Mouse (Mus musculus): ENCODE data around the gene Gm20388. TPM values are rescaled to one million over a fixed set of nuclear protein-coding genes. Genes with fewer than 3 reads are reported as not detected.
A peak's percentile ranks its signal among the peaks of the same experiment; 100 is the strongest.
"Not testable (repeated sequence)": the region's sequence is repeated elsewhere in the genome, so short reads cannot be mapped to it uniquely, and the experiment has no call there.

Gm20388 gene
- polyA plus RNA-seq, 1 experiment from 2014 or later = not detected

GRCm38 (mm10) chr8:122319045-122319707 is 2408.5 kb downstream of the Gm20388 start:
- WGBS = 47% methylated on average over 11 of the region's 11 CpGs
- ATAC-seq (ENCODE audit: low read depth) = no peak
- no peaks in the 10 kb centered on the region for H3K36me3 ChIP-seq (ENCODE audit: control insufficient read depth, insufficient read depth, low read length)
- no peak overlapping the region for H3K9ac ChIP-seq (ENCODE audit: low read length)
- no peaks in the 10 kb centered on the region for H3K9me3 ChIP-seq (ENCODE audit: control insufficient read depth, low read length)
- no peak overlapping the region for H3K4me3 ChIP-seq (ENCODE audit: low read length)
- H3K4me2 ChIP-seq (ENCODE audit: low read depth, low read length) = no peak overlapping the region
- H3K27ac ChIP-seq (ENCODE audit: low read length) = no peak overlapping the region
- H3K27me3 ChIP-seq (ENCODE audit: control insufficient read depth, insufficient read depth, low read depth, low read length) = no peaks in the 10 kb centered on the region
- peaks cover 17% of the 10 kb centered on the region for H3K4me1 ChIP-seq (replicated peaks; ENCODE audit: control insufficient read depth, insufficient read depth, low read length)

GRCm38 (mm10) chr8:122319708-122320075 is 2409.1 kb downstream of the Gm20388 start:
- no peak overlapping the region for H3K9ac ChIP-seq (ENCODE audit: low read length)
- no peak for ATAC-seq (ENCODE audit: low read depth)
- 60% methylated on average over 7 of the region's 7 CpGs for WGBS
- no peaks in the 10 kb centered on the region for H3K9me3 ChIP-seq (ENCODE audit: control insufficient read depth, low read length)
- no peak overlapping the region for H3K4me2 ChIP-seq (ENCODE audit: low read depth, low read length)
- H3K4me1 ChIP-seq (replicated peaks; ENCODE audit: control insufficient read depth, insufficient read depth, low read length) = peaks cover 19% of the 10 kb centered on the region
- H3K27ac ChIP-seq (ENCODE audit: low read length) = no peak overlapping the region
- no peak overlapping the region for H3K4me3 ChIP-seq (ENCODE audit: low read length)
- no peaks in the 10 kb centered on the region for H3K36me3 ChIP-seq (ENCODE audit: control insufficient read depth, insufficient read depth, low read length)
- H3K27me3 ChIP-seq (ENCODE audit: control insufficient read depth, insufficient read depth, low read depth, low read length) = no peaks in the 10 kb centered on the region

GRCm38 (mm10) chr8:122320541-122320940 is 2409.9 kb downstream of the Gm20388 start:
- Histone ChIP-seq H3K36me3 (ENCODE audit: control insufficient read depth, insufficient read depth, low read length) (peaks cover 2% of the 10 kb centered on the region; the same call in 1 of the 2 replicates), H3K4me1 (replicated peaks; ENCODE audit: control insufficient read depth, insufficient read depth, low read length) (peaks cover 26% of the 10 kb centered on the region), H3K27ac (ENCODE audit: low read length) (no peak overlapping the region), H3K4me3 (ENCODE audit: low read length) (no peak overlapping the region), H3K9me3 (ENCODE audit: control insufficient read depth, low read length) (no peaks in the 10 kb centered on the region), H3K27me3 (ENCODE audit: control insufficient read depth, insufficient read depth, low read depth, low read length) (no peaks in the 10 kb centered on the region), H3K9ac (ENCODE audit: low read length) (no peak overlapping the region), H3K4me2 (ENCODE audit: low read depth, low read length) (no peak overlapping the region)
- WGBS = 43% methylated on average over 3 of the region's 3 CpGs
- no peak for ATAC-seq (ENCODE audit: low read depth)

GRCm38 (mm10) chr8:122321455-122321921 is 2410.8 kb downstream of the Gm20388 start:
- Histone ChIP-seq H3K9ac (ENCODE audit: low read length) (no peak overlapping the region), H3K4me2 (ENCODE audit: low read depth, low read length) (no peak overlapping the region), H3K27ac (ENCODE audit: low read length) (no peak overlapping the region), H3K4me1 (replicated peaks; ENCODE audit: control insufficient read depth, insufficient read depth, low read length) (peaks cover 31% of the 10 kb centered on the region), H3K4me3 (ENCODE audit: low read length) (no peak overlapping the region), H3K36me3 (ENCODE audit: control insufficient read depth, insufficient read depth, low read length) (peaks cover 2% of the 10 kb centered on the region; the same call in 1 of the 2 replicates), H3K9me3 (ENCODE audit: control insufficient read depth, low read length) (no peaks in the 10 kb centered on the region), H3K27me3 (ENCODE audit: control insufficient read depth, insufficient read depth, low read depth, low read length) (no peaks in the 10 kb centered on the region)
- 54% methylated on average over 10 of the region's 10 CpGs for WGBS
- ATAC-seq (ENCODE audit: low read depth) = no peak

GRCm38 (mm10) chr8:122322126-122322525 is 2411.5 kb downstream of the Gm20388 start:
- ATAC-seq (ENCODE audit: low read depth) = no peak
- H3K27me3 ChIP-seq (ENCODE audit: control insufficient read depth, insufficient read depth, low read depth, low read length) = no peaks in the 10 kb centered on the region
- H3K4me3 ChIP-seq (ENCODE audit: low read length) = no peak overlapping the region
- H3K27ac ChIP-seq (ENCODE audit: low read length) = no peak overlapping the region
- no peaks in the 10 kb centered on the region for H3K9me3 ChIP-seq (ENCODE audit: control insufficient read depth, low read length)
- H3K36me3 ChIP-seq (ENCODE audit: control insufficient read depth, insufficient read depth, low read length) = peaks cover 2% of the 10 kb centered on the region; the same call in 1 of the 2 replicates
- H3K4me1 ChIP-seq (replicated peaks; ENCODE audit: control insufficient read depth, insufficient read depth, low read length) = peaks cover 31% of the 10 kb centered on the region
- WGBS = 86% methylated on average over 7 of the region's 7 CpGs
- H3K4me2 ChIP-seq (ENCODE audit: low read depth, low read length) = no peak overlapping the region
- no peak overlapping the region for H3K9ac ChIP-seq (ENCODE audit: low read length)

GRCm38 (mm10) chr8:122322792-122323191 is 2412.2 kb downstream of the Gm20388 start:
- peaks cover 29% of the 10 kb centered on the region for H3K4me1 ChIP-seq (replicated peaks; ENCODE audit: control insufficient read depth, insufficient read depth, low read length)

GRCm38 (mm10) chr8:122323951-122324402 is 2413.3 kb downstream of the Gm20388 start:
- not testable (repeated sequence) for H3K4me2 ChIP-seq (ENCODE audit: low read depth, low read length); H3K36me3 ChIP-seq (ENCODE audit: control insufficient read depth, insufficient read depth, low read length); H3K27me3 ChIP-seq (ENCODE audit: control insufficient read depth, insufficient read depth, low read depth, low read length); H3K4me3 ChIP-seq (ENCODE audit: low read length); H3K9me3 ChIP-seq (ENCODE audit: control insufficient read depth, low read length)
- ATAC-seq (ENCODE audit: low read depth) = peak; percentile 70
- H3K27ac ChIP-seq (ENCODE audit: low read length) = peak overlapping the region; percentile 52
- 21% methylated on average over 9 of the region's 13 CpGs for WGBS
- peak overlapping the region; percentile 16; the same call in 1 of the 2 replicates for H3K9ac ChIP-seq (ENCODE audit: low read length)
- peaks cover 28% of the 10 kb centered on the region for H3K4me1 ChIP-seq (replicated peaks; ENCODE audit: control insufficient read depth, insufficient read depth, low read length)

More at GRCm38 (mm10) chr8:122322792-122323191, 2412.2 kb downstream of the Gm20388 start:
- Histone ChIP-seq H3K27me3 (ENCODE audit: control insufficient read depth, insufficient read depth, low read depth, low read length) (no peaks in the 10 kb centered on the region), H3K4me3 (ENCODE audit: low read length) (no peak overlapping the region), H3K4me2 (ENCODE audit: low read depth, low read length) (no peak overlapping the region), H3K9me3 (ENCODE audit: control insufficient read depth, low read length) (no peaks in the 10 kb centered on the region), H3K27ac (ENCODE audit: low read length) (no peak overlapping the region), H3K36me3 (ENCODE audit: control insufficient read depth, insufficient read depth, low read length) (peaks cover 2% of the 10 kb centered on the region; the same call in 1 of the 2 replicates), H3K9ac (ENCODE audit: low read length) (no peak overlapping the region)
- 24% methylated on average over 11 of the region's 11 CpGs for WGBS
- ATAC-seq (ENCODE audit: low read depth) = no peak

- 38% methylated on average over 2 of the region's 2 CpGs for WGBS
- Histone ChIP-seq H3K4me3 (ENCODE audit: low read length) (no peak overlapping the region), H3K27me3 (ENCODE audit: control insufficient read depth, insufficient read depth, low read depth, low read length) (no peaks in the 10 kb centered on the region), H3K9ac (ENCODE audit: low read length) (no peak overlapping the region; the same call in 1 of the 2 replicates), H3K36me3 (ENCODE audit: control insufficient read depth, insufficient read depth, low read length) (peaks cover 2% of the 10 kb centered on the region; the same call in 1 of the 2 replicates), H3K9me3 (ENCODE audit: control insufficient read depth, low read length) (no peaks in the 10 kb centered on the region), H3K4me1 (replicated peaks; ENCODE audit: control insufficient read depth, insufficient read depth, low read length) (peaks cover 28% of the 10 kb centered on the region), H3K27ac (ENCODE audit: low read length) (no peak overlapping the region), H3K4me2 (ENCODE audit: low read depth, low read length) (no peak overlapping the region)
- no peak for ATAC-seq (ENCODE audit: low read depth)
Measured at GRCm38 (mm10) chr8:122325196-122325595, 2414.6 kb downstream of the Gm20388 start.

- peak overlapping the region; percentile 4; the same call in 1 of the 2 replicates for H3K4me2 ChIP-seq (ENCODE audit: low read depth, low read length)
- peak overlapping the region; percentile 29; the same call in 1 of the 2 replicates for H3K9ac ChIP-seq (ENCODE audit: low read length)
- peaks cover 2% of the 10 kb centered on the region; the same call in 1 of the 2 replicates for H3K36me3 ChIP-seq (ENCODE audit: control insufficient read depth, insufficient read depth, low read length)
- peaks cover 32% of the 10 kb centered on the region for H3K4me1 ChIP-seq (replicated peaks; ENCODE audit: control insufficient read depth, insufficient read depth, low read length)
- no peak overlapping the region for H3K27ac ChIP-seq (ENCODE audit: low read length)
- no peak for ATAC-seq (ENCODE audit: low read depth)
- H3K27me3 ChIP-seq (ENCODE audit: control insufficient read depth, insufficient read depth, low read depth, low read length) = no peaks in the 10 kb centered on the region
- WGBS = 33% methylated on average over 14 of the region's 14 CpGs
- no peak overlapping the region for H3K4me3 ChIP-seq (ENCODE audit: low read length)
- H3K9me3 ChIP-seq (ENCODE audit: control insufficient read depth, low read length) = no peaks in the 10 kb centered on the region
Measured at GRCm38 (mm10) chr8:122326114-122326542, 2415.5 kb downstream of the Gm20388 start.
